Mouse (Mus musculus) midbrain, embryonic 15.5 days (tissue): ENCODE results near the gene Cep89. TPM values are rescaled to one million over a fixed set of nuclear protein-coding genes. Genes with fewer than 3 reads are reported as not detected.
A peak's percentile ranks its signal among the peaks of the same experiment; 100 is the strongest.

Source experiments
- ATAC-seq: fragments of 200-750 bp; cut with Nextera tagmentation; replicated peaks from 2 replicates; pipeline ENCODE4 v1.8.0; 2017; ENCODE audit warnings: moderate TSS enrichment
- H3K27ac ChIP-seq: fragments of 300-500 bp; sonication (generic); 2 replicates; pipeline ENCODE4 v1.5.1; 2015; ENCODE audit warnings: mild to moderate bottlenecking, inconsistent platforms
- H3K27me3 ChIP-seq: fragments of 300-500 bp; sonication (generic); replicated peaks from 2 replicates; pipeline ENCODE4 v1.6.1; 2015; ENCODE audit warnings: inconsistent platforms
- H3K36me3 ChIP-seq: fragments of 300-500 bp; sonication (generic); replicated peaks from 2 replicates; pipeline ENCODE4 v1.6.1; 2015; ENCODE audit warnings: inconsistent platforms
- H3K4me1 ChIP-seq: fragments of 300-500 bp; sonication (generic); 2 replicates; pipeline ENCODE4 v1.6.1; 2015; ENCODE audit warnings: inconsistent platforms
- H3K4me2 ChIP-seq: fragments of 300-500 bp; sonication (generic); 2 replicates; pipeline ENCODE4 v1.6.1; 2015; ENCODE audit warnings: inconsistent platforms, mild to moderate bottlenecking, moderate library complexity
- H3K4me3 ChIP-seq: fragments of 300-500 bp; sonication (generic); 2 replicates; pipeline ENCODE4 v1.5.1; 2015; ENCODE audit warnings: mild to moderate bottlenecking, inconsistent platforms
- H3K9ac ChIP-seq: fragments of 300-500 bp; sonication (generic); 2 replicates; pipeline ENCODE4 v1.6.1; 2015; ENCODE audit warnings: mild to moderate bottlenecking, inconsistent platforms
- H3K9me3 ChIP-seq: fragments of 300-500 bp; sonication (generic); 2 replicates; pipeline ENCODE4 v1.6.1; 2016; ENCODE audit warnings: inconsistent platforms
- WGBS: fragments of 180-500 bp; shearing (Covaris S2); methylation state at CpG from one replicate; pipeline ENCODE4 v1.1.7; 2015; ENCODE audit warnings: mixed read lengths; 5-methylcytosine and 5-hydroxymethylcytosine counted together
- polyA plus RNA-seq: library from polyadenylated mRNA; unstranded; fragments of >200 nt; fragmentation: Nextera tagmentation; extraction: Ambion mirVana; gene quantifications from 2 replicates; pipeline ENCODE4 v1.2.1, GENCODE M21; 2015

Cep89 gene
- polyA plus RNA-seq, 1 experiment from 2014 or later = 35.8 TPM

DNA sequence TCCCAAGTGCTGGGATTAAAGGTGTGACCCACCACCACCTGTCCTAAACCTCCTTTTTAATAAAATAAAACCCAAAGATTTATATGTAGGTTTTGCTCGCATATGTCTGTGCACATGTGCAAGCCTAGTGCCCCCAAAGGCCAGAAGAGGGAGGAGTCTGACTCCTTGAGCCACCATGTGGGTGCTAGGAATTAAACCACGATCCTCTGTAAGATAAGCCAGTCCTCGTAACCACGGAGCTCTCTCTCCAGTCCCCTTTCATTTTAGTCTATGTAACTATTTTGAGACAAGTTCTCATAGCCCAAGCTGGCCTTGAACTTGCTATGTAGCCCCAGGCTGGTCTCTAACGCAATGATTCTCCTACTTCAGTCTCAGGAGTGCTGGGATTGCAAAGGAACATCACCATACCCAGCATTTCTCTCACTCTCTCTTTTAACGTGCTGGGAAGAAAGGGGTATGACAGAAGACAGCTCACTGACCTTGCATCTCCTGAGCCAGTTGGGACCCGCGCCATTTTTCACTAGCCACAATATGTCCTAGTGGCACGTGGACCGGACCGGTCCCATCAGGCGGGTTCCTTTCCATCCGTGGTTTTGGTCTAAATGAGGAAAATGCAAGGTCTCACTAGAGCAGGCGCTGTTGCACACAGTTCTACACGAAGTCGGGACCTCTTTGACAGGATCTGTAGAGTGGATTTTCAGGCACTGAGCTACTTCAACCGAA, 940 bp upstream of the Cep89 start:
- peaks cover 5% of the 10 kb centered on the region; the same call in 1 of the 2 replicates for H3K36me3 ChIP-seq
- H3K27ac ChIP-seq = peak overlapping the region; percentile 25; the same call in 1 of the 2 replicates
- no peaks in the 10 kb centered on the region for H3K27me3 ChIP-seq
- peaks cover 20% of the 10 kb centered on the region for H3K4me1 ChIP-seq
- peak overlapping the region; percentile 70 for H3K4me3 ChIP-seq
- WGBS = 15% methylated on average over 17 of the region's 17 CpGs
- peak overlapping the region; percentile 56; the same call in 1 of the 2 replicates for H3K9ac ChIP-seq
- peak; percentile 15 for ATAC-seq
- no peaks in the 10 kb centered on the region for H3K9me3 ChIP-seq
- peak overlapping the region; percentile 68 for H3K4me2 ChIP-seq

- no peak overlapping the region for H3K27ac ChIP-seq
- no peak overlapping the region for H3K4me2 ChIP-seq
- no peak overlapping the region for H3K9ac ChIP-seq
- ATAC-seq = no peak
- H3K27me3 ChIP-seq = no peaks in the 10 kb centered on the region
- H3K9me3 ChIP-seq = no peaks in the 10 kb centered on the region
- H3K36me3 ChIP-seq = peaks cover 29% of the 10 kb centered on the region; the same call in 1 of the 2 replicates
- H3K4me1 ChIP-seq = peaks cover 11% of the 10 kb centered on the region
- 90% methylated on average over 4 of the region's 4 CpGs for WGBS
- no peak overlapping the region for H3K4me3 ChIP-seq
These were observed 4.3 kb downstream of the Cep89 start for GRCm38 (mm10) chr7:35401169-35401568.

DNA sequence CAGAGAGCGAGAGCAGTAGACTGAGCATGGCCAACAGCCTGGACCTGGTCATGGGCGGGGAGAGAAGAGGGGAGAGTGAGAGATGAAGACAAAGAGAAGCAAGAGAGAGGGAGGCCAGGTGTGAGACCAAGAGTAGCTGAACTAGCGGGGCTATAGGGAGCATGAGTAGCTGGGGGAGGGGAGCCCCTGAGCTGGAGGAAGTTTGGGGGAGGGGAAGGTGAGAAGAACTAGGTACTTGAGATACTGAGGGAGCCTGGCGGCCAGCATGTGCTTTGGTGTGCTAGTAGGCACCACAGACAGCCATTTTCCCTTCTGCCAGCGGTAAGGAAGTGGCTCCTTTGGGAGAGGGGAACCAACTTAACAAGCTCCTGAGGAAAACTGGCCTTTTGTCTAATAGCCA, 18.4 kb downstream of the Cep89 start:
- Histone ChIP-seq H3K27ac (no peak overlapping the region), H3K4me2 (no peak overlapping the region), H3K9me3 (no peaks in the 10 kb centered on the region), H3K4me3 (no peak overlapping the region), H3K4me1 (no peaks in the 10 kb centered on the region), H3K36me3 (peaks cover 30% of the 10 kb centered on the region), H3K9ac (no peak overlapping the region), H3K27me3 (no peaks in the 10 kb centered on the region)
- ATAC-seq = no peak
- 83% methylated on average over 5 of the region's 5 CpGs for WGBS

- Histone ChIP-seq H3K27ac (no peak overlapping the region), H3K36me3 (peaks cover 28% of the 10 kb centered on the region), H3K9me3 (no peaks in the 10 kb centered on the region), H3K9ac (no peak overlapping the region), H3K27me3 (no peaks in the 10 kb centered on the region), H3K4me3 (no peak overlapping the region), H3K4me2 (no peak overlapping the region), H3K4me1 (no peaks in the 10 kb centered on the region)
- 87% methylated on average over 9 of the region's 9 CpGs for WGBS
- ATAC-seq = no peak
These were observed 19.2 kb downstream of the Cep89 start for GRCm38 (mm10) chr7:35415801-35416653.

- no peak for ATAC-seq
- no peak overlapping the region for H3K27ac ChIP-seq
- H3K4me3 ChIP-seq = no peak overlapping the region
- H3K9me3 ChIP-seq = no peaks in the 10 kb centered on the region
- no peaks in the 10 kb centered on the region for H3K4me1 ChIP-seq
- H3K36me3 ChIP-seq = peaks cover 28% of the 10 kb centered on the region
- no peak overlapping the region for H3K9ac ChIP-seq
- WGBS = 90% methylated on average over 5 of the region's 5 CpGs
- H3K4me2 ChIP-seq = no peak overlapping the region
- no peaks in the 10 kb centered on the region for H3K27me3 ChIP-seq
These were observed 19.8 kb downstream of the Cep89 start for GRCm38 (mm10) chr7:35416654-35416948.

DNA sequence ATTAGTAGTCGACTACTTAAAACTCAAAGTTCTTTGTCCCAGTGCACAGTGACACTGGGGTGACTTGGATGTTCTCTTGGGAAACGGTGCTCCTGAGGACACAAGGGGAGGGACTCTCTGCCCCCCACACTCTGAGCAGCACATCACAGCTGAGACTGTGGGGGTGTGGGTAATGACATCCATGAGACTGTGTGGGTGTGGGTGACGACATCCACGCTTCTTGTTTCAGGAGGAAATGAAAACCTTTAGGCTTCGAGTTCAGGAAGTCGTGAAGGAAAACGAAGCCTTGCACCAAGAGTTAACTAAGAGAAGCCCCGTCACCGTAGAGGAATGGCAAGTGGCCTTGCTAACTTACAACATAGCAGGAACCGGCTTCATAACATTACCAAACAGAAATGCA, 26.2 kb downstream of the Cep89 start:
- no peaks in the 10 kb centered on the region for H3K9me3 ChIP-seq
- H3K4me2 ChIP-seq = no peak overlapping the region
- no peak for ATAC-seq

DNA sequence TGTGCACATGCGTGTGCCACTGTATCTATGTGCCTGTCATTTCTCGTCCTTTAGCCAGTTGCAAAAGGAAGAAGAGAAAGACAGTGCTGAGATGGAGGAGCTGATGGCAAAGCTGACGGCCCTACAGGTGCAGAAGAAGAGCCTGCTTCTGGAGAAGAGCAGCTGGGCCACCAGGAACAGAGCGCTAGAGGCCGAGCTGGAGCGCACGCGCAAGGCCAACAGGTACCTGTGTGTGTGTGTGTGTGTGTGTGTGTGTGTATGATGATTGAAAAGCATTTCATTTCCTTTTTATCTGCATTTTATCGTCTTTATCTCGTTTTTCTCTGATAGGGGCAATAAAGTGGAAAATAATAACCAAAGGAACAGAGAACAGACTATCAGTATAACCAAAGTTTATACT, 31.3 kb downstream of the Cep89 start:
- no peaks in the 10 kb centered on the region for H3K27me3 ChIP-seq
- H3K27ac ChIP-seq = no peak overlapping the region
- H3K9ac ChIP-seq = no peak overlapping the region
- no peaks in the 10 kb centered on the region for H3K4me1 ChIP-seq
- no peak for ATAC-seq
- 97% methylated on average over 10 of the region's 10 CpGs for WGBS
- H3K36me3 ChIP-seq = peaks cover 18% of the 10 kb centered on the region
- no peak overlapping the region for H3K4me2 ChIP-seq
- no peaks in the 10 kb centered on the region for H3K9me3 ChIP-seq
- no peak overlapping the region for H3K4me3 ChIP-seq

More for the DNA sequence above, 26.2 kb downstream of the Cep89 start:
- no peaks in the 10 kb centered on the region for H3K27me3 ChIP-seq
- H3K27ac ChIP-seq = no peak overlapping the region
- H3K36me3 ChIP-seq = peaks cover 36% of the 10 kb centered on the region
- H3K4me3 ChIP-seq = no peak overlapping the region
- WGBS = 91% methylated on average over 10 of the region's 10 CpGs
- H3K4me1 ChIP-seq = no peaks in the 10 kb centered on the region
- H3K9ac ChIP-seq = no peak overlapping the region

DNA sequence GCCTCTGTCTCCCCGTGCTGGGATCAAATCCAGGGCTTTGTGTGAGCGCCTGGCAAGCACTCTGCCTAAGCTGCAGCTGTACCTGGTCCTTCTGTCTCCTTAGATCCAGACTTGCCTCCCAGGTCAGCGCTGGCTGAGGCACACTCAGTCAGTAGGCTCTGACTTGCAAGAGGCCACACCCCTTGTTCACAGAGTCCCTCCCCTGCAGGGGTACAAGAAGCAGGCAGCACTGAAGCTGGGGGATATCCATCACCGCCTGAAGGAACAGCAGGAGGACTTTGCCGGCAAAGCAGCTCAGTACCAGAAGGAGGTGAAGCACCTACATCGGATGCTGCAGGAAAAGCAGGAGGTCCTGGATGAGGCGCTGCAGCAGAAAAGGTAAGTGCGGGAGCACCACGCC, 38.4 kb downstream of the Cep89 start:
- no peaks in the 10 kb centered on the region for H3K27me3 ChIP-seq
- no peak overlapping the region for H3K27ac ChIP-seq
- 82% methylated on average over 9 of the region's 9 CpGs for WGBS
- H3K4me3 ChIP-seq = no peak overlapping the region
- H3K9ac ChIP-seq = no peak overlapping the region
- H3K9me3 ChIP-seq = no peaks in the 10 kb centered on the region
- no peaks in the 10 kb centered on the region for H3K4me1 ChIP-seq
- no peak overlapping the region for H3K4me2 ChIP-seq
- ATAC-seq = no peak
- H3K36me3 ChIP-seq = peaks cover 12% of the 10 kb centered on the region

DNA sequence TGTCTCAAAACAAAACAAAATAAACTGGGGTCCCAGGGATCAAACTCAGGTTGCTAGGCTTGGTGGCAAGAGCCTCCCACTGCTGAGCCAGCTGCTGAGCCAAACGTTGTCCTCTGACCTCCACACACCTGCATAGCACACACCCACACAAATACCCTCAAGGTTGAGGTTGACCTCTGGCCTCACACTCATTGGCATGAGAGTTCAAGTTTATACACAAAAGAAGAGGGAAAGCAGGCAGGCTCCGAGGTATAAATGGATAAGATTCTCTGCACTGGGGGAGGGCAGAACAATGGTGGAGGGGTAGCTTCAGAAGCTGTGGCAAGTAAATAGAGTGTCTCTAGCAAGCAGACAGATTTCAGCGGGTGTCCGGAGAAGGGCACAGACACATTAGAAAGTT, 50.7 kb downstream of the Cep89 start:
- no peaks in the 10 kb centered on the region for H3K9me3 ChIP-seq
- ATAC-seq = no peak
- no peaks in the 10 kb centered on the region for H3K27me3 ChIP-seq
- no peaks in the 10 kb centered on the region for H3K36me3 ChIP-seq
- H3K4me2 ChIP-seq = no peak overlapping the region
- no peaks in the 10 kb centered on the region for H3K4me1 ChIP-seq
- H3K27ac ChIP-seq = no peak overlapping the region
- WGBS = 34% methylated on average over 4 of the region's 4 CpGs
- H3K4me3 ChIP-seq = no peak overlapping the region
- no peak overlapping the region for H3K9ac ChIP-seq

- no peak within 1 kb of the TSS for H3K4me3 ChIP-seq
- no peaks in the 10 kb centered on the region for H3K27me3 ChIP-seq
- no peaks in the 10 kb centered on the region for H3K4me1 ChIP-seq
- no peak within 1 kb of the TSS for H3K27ac ChIP-seq
- WGBS = 28% methylated on average over 15 of the region's 15 CpGs
- no peaks in the 10 kb centered on the region for H3K9me3 ChIP-seq
- no peak for ATAC-seq
- H3K9ac ChIP-seq = no peak within 1 kb of the TSS
- H3K36me3 ChIP-seq = no peaks in the 10 kb centered on the region
- H3K4me2 ChIP-seq = no peak within 1 kb of the TSS
These were observed 51.4 kb downstream of the Cep89 start, which contains the start of gene Slc7a9 for GRCm38 (mm10) chr7:35447996-35448846. Slc7a9 (plus strand) TSS chr7:35448796.

DNA sequence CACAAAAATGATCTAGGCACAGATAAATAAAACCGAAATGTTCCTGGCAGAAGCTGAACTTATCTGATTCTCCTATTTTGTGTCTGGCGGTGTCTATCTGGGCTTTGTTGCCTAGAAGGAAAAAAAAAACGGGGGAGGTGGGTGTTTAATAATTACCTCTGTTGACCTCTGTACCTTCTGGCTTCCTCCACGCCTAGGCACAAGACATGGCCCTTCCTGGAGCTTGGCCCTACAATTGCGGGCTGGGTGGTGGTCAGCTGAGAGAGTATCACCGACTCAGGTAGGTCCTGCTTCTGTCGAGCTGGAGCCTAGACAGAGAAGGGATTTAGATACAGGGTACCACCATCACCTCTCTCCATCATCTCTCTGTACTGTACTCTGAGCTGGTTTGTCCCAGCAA, 52.0 kb downstream of the Cep89 start:
- WGBS = 85% methylated on average over 7 of the region's 7 CpGs
- ATAC-seq = no peak
- no peaks in the 10 kb centered on the region for H3K9me3 ChIP-seq

More for the DNA sequence above, 52.0 kb downstream of the Cep89 start:
- Histone ChIP-seq H3K4me1 (no peaks in the 10 kb centered on the region), H3K27ac (no peak overlapping the region), H3K4me2 (no peak overlapping the region), H3K27me3 (no peaks in the 10 kb centered on the region), H3K36me3 (no peaks in the 10 kb centered on the region), H3K4me3 (no peak overlapping the region), H3K9ac (no peak overlapping the region)
